Mouse (Mus musculus) olfactory bulb, adult 2 months (tissue): ENCODE results near the gene Dll1. TPM values are rescaled to one million over a fixed set of nuclear protein-coding genes. Genes with fewer than 3 reads are reported as not detected.
A peak's percentile ranks its signal among the peaks of the same experiment; 100 is the strongest.

Source experiments
- H3K27ac ChIP-seq: fragments of 200-500 bp; 2 replicates; pipeline ENCODE4 v1.5.1; 2012; ENCODE audit warnings: low read depth, low read length; ENCODE audit not compliant: insufficient read depth
- H3K4me1 ChIP-seq: fragments of 200-500 bp; 2 replicates; pipeline ENCODE4 v1.6.1; 2012; ENCODE audit warnings: low read length; ENCODE audit not compliant: control insufficient read depth, insufficient read depth
- H3K4me3 ChIP-seq: fragments of 200-500 bp; 2 replicates; pipeline ENCODE4 v1.5.1; 2012; ENCODE audit warnings: mild to moderate bottlenecking, low read depth, low read length, moderate library complexity; ENCODE audit not compliant: insufficient read depth
- CTCF ChIP-seq: fragments of 200-500 bp; IDR thresholded peaks from 2 replicates; pipeline ENCODE4 v1.5.1; 2012; ENCODE audit warnings: low read depth, mild to moderate bottlenecking, low read length, moderate library complexity; ENCODE audit not compliant: insufficient read depth
- POLR2A ChIP-seq: fragments of 200-500 bp; IDR thresholded peaks from 2 replicates; pipeline ENCODE4 v1.6.1; 2012; ENCODE audit warnings: mild to moderate bottlenecking, low read depth, low read length, moderate library complexity; ENCODE audit not compliant: insufficient read depth
- WGBS: fragments of 180-500 bp; shearing (Covaris S2); methylation state at CpG from one replicate; pipeline ENCODE4 v1.1.7; 2018; 5-methylcytosine and 5-hydroxymethylcytosine counted together
- polyA plus RNA-seq: library from polyadenylated mRNA; stranded (reverse); fragments of >200 nt; gene quantifications from 2 replicates; pipeline ENCODE4 v1.2.4, GENCODE M21; 2012; ENCODE audit warnings: low replicate concordance; ENCODE audit not compliant: missing spikeins, insufficient read depth, insufficient read length

The Dll1 gene
- not detected in 2 replicates for polyA plus RNA-seq

- TF ChIP-seq POLR2A (0 out of 2 replicates have a peak, but pooled peaks have one; percentile 13), CTCF (no peak)
- Histone ChIP-seq H3K4me3 (peak within 1 kb of the TSS; percentile 73), H3K4me1 (peaks cover 36% of the 10 kb centered on the region), H3K27ac (peak within 1 kb of the TSS; percentile 63)
- 2% methylated on average over 36 of the region's 36 CpGs for WGBS
These were observed at the start of gene Dll1 for GRCm38 (mm10) chr17:15376494-15377181. Dll1 (minus strand) TSS chr17:15376872.

GRCm38 (mm10) chr17:15425931-15426330 lies 49.3 kb upstream of the Dll1 start:
- Histone ChIP-seq H3K27ac (no peak overlapping the region), H3K4me1 (no peaks in the 10 kb centered on the region), H3K4me3 (no peak overlapping the region)
- whole genome bisulfite sequencing: 97% methylated on average over 3 of the region's 3 CpGs
- TF ChIP-seq POLR2A (no peak), CTCF (no peak)

GRCm38 (mm10) chr17:15423080-15423765 lies 46.6 kb upstream of the Dll1 start:
- Histone ChIP-seq H3K27ac (no peak overlapping the region), H3K4me1 (no peaks in the 10 kb centered on the region), H3K4me3 (no peak overlapping the region)
- no peak for TF ChIP-seq CTCF
- no peak for TF ChIP-seq POLR2A
- 49% methylated on average over 8 of the region's 8 CpGs for WGBS

GRCm38 (mm10) chr17:15422666-15423065 lies 46.0 kb upstream of the Dll1 start:
- H3K4me1 ChIP-seq: no peaks in the 10 kb centered on the region
- no peak for TF ChIP-seq POLR2A
- no peak for TF ChIP-seq CTCF
- no peak overlapping the region for H3K27ac ChIP-seq
- no peak overlapping the region for H3K4me3 ChIP-seq
- 95% methylated on average over 9 of the region's 9 CpGs for WGBS

GRCm38 (mm10) chr17:15421446-15421845 lies 44.8 kb upstream of the Dll1 start:
- WGBS: 95% methylated on average over 6 of the region's 6 CpGs
- Histone ChIP-seq H3K27ac (no peak overlapping the region), H3K4me1 (no peaks in the 10 kb centered on the region), H3K4me3 (no peak overlapping the region)
- TF ChIP-seq POLR2A: no peak
- TF ChIP-seq CTCF: no peak

- Histone ChIP-seq H3K4me1 (no peaks in the 10 kb centered on the region), H3K27ac (no peak overlapping the region), H3K4me3 (no peak overlapping the region)
- TF ChIP-seq POLR2A (no peak), CTCF (no peak)
- WGBS: 75% methylated on average over 8 of the region's 8 CpGs
These were observed 43.4 kb upstream of the Dll1 start for GRCm38 (mm10) chr17:15420021-15420603.

GRCm38 (mm10) chr17:15419534-15419933 lies 42.9 kb upstream of the Dll1 start:
- WGBS: 81% methylated on average over 8 of the region's 8 CpGs
- TF ChIP-seq POLR2A (no peak), CTCF (no peak)
- Histone ChIP-seq H3K4me3 (no peak overlapping the region), H3K27ac (no peak overlapping the region), H3K4me1 (no peaks in the 10 kb centered on the region)

- no peaks in the 10 kb centered on the region for H3K4me1 ChIP-seq
- no peak for TF ChIP-seq CTCF
- no peak for TF ChIP-seq POLR2A
- H3K27ac ChIP-seq: no peak overlapping the region
- no peak overlapping the region for H3K4me3 ChIP-seq
- 91% methylated on average over 12 of the region's 12 CpGs for WGBS
These were observed 40.0 kb upstream of the Dll1 start for GRCm38 (mm10) chr17:15416596-15417215.

- no peaks in the 10 kb centered on the region for H3K4me1 ChIP-seq
- 96% methylated on average over 1 of the region's 1 CpGs for WGBS
- H3K4me3 ChIP-seq: no peak overlapping the region
- no peak overlapping the region for H3K27ac ChIP-seq
- no peak for TF ChIP-seq POLR2A
- no peak for TF ChIP-seq CTCF
These were observed 34.2 kb upstream of the Dll1 start for GRCm38 (mm10) chr17:15410861-15411260.
